Mouse (Mus musculus): ENCODE results near the gene Abi3. TPM values are rescaled to one million over a fixed set of nuclear protein-coding genes. Genes with fewer than 3 reads are reported as not detected.
"Not testable (repeated sequence)": the region's sequence is repeated elsewhere in the genome, so short reads cannot be mapped to it uniquely, and the experiment has no call there.

The Abi3 gene
- 3.9 and 9.8 TPM in 2 replicates for polyA plus RNA-seq (2014; fragmentation: Nextera tagmentation; extraction: Ambion mirVana)

- Histone ChIP-seq H3K36me3 (ENCODE audit: control insufficient read depth, insufficient read depth, low read length) (no peaks in the 10 kb centered on the region), H3K4me3 (ENCODE audit: low read length) (peak within 1 kb of the TSS; percentile 28), H3K9me3 (ENCODE audit: control insufficient read depth, low read length) (no peaks in the 10 kb centered on the region), H3K9ac (ENCODE audit: low read depth, low read length) (peak within 1 kb of the TSS; percentile 19; the same call in 1 of the 2 replicates), H3K27ac (ENCODE audit: low read depth, low read length) (no peak within 1 kb of the TSS; the same call in 1 of the 2 replicates), H3K4me2 (replicated peaks; ENCODE audit: low read depth, low read length) (peak within 1 kb of the TSS; percentile 10; the same call in 1 of the 2 replicates), H3K4me1 (ENCODE audit: control insufficient read depth, insufficient read depth, low read length) (0 out of 2 replicates have a peak, but pooled peaks cover 2% of the 10 kb centered on the region), H3K27me3 (ENCODE audit: control insufficient read depth, insufficient read depth, low read length) (0 out of 2 replicates have a peak, but pooled peaks cover 3% of the 10 kb centered on the region)
- WGBS: 16% methylated on average over 11 of the region's 11 CpGs
- no peak for ATAC-seq (ENCODE audit: low FRiP score, low TSS enrichment)
Measured at GRCm38 (mm10) chr11:95842074-95842681, at the start of gene Abi3. Gene Abi3 (minus strand): TSS chr11:95842476.

GRCm38 (mm10) chr11:95890462-95891051 lies 48.3 kb upstream of the Abi3 start:
- Histone ChIP-seq H3K4me1 (ENCODE audit: control insufficient read depth, insufficient read depth, low read length) (no peaks in the 10 kb centered on the region), H3K27ac (ENCODE audit: low read depth, low read length) (no peak overlapping the region), H3K9ac (ENCODE audit: low read depth, low read length) (no peak overlapping the region), H3K4me2 (replicated peaks; ENCODE audit: low read depth, low read length) (no peak overlapping the region), H3K9me3 (ENCODE audit: control insufficient read depth, low read length) (peaks cover 2% of the 10 kb centered on the region; the same call in 1 of the 2 replicates), H3K27me3 (ENCODE audit: control insufficient read depth, insufficient read depth, low read length) (no peaks in the 10 kb centered on the region), H3K4me3 (ENCODE audit: low read length) (no peak overlapping the region), H3K36me3 (ENCODE audit: control insufficient read depth, insufficient read depth, low read length) (no peaks in the 10 kb centered on the region)
- no peak for ATAC-seq (ENCODE audit: low FRiP score, low TSS enrichment)
- 75% methylated on average over 2 of the region's 2 CpGs for WGBS

- not testable (repeated sequence) for H3K4me1 ChIP-seq (ENCODE audit: control insufficient read depth, insufficient read depth, low read length); H3K36me3 ChIP-seq (ENCODE audit: control insufficient read depth, insufficient read depth, low read length); H3K4me2 ChIP-seq (replicated peaks; ENCODE audit: low read depth, low read length); H3K27ac ChIP-seq (ENCODE audit: low read depth, low read length); H3K9ac ChIP-seq (ENCODE audit: low read depth, low read length); H3K9me3 ChIP-seq (ENCODE audit: control insufficient read depth, low read length); H3K4me3 ChIP-seq (ENCODE audit: low read length); H3K27me3 ChIP-seq (ENCODE audit: control insufficient read depth, insufficient read depth, low read length); ATAC-seq (ENCODE audit: low FRiP score, low TSS enrichment)
- 72% methylated on average over 2 of the region's 2 CpGs for WGBS
Measured at GRCm38 (mm10) chr11:95879861-95880260, 37.6 kb upstream of the Abi3 start.

- no peak for ATAC-seq (ENCODE audit: low FRiP score, low TSS enrichment)
- H3K9me3 ChIP-seq (ENCODE audit: control insufficient read depth, low read length): no peaks in the 10 kb centered on the region
- H3K4me3 ChIP-seq (ENCODE audit: low read length): no peak overlapping the region
- 21% methylated on average over 7 of the region's 7 CpGs for WGBS
- H3K27me3 ChIP-seq (ENCODE audit: control insufficient read depth, insufficient read depth, low read length): no peaks in the 10 kb centered on the region
- no peak overlapping the region for H3K27ac ChIP-seq (ENCODE audit: low read depth, low read length)
- H3K36me3 ChIP-seq (ENCODE audit: control insufficient read depth, insufficient read depth, low read length): no peaks in the 10 kb centered on the region
- H3K9ac ChIP-seq (ENCODE audit: low read depth, low read length): no peak overlapping the region
- no peak overlapping the region for H3K4me2 ChIP-seq (replicated peaks; ENCODE audit: low read depth, low read length)
- no peaks in the 10 kb centered on the region for H3K4me1 ChIP-seq (ENCODE audit: control insufficient read depth, insufficient read depth, low read length)
Measured at GRCm38 (mm10) chr11:95876296-95876695, 34.0 kb upstream of the Abi3 start.

- no peaks in the 10 kb centered on the region for H3K36me3 ChIP-seq (ENCODE audit: control insufficient read depth, insufficient read depth, low read length)
- H3K4me2 ChIP-seq (replicated peaks; ENCODE audit: low read depth, low read length): no peak overlapping the region
- no peak overlapping the region for H3K9ac ChIP-seq (ENCODE audit: low read depth, low read length)
- ATAC-seq (ENCODE audit: low FRiP score, low TSS enrichment): no peak
- no peaks in the 10 kb centered on the region for H3K27me3 ChIP-seq (ENCODE audit: control insufficient read depth, insufficient read depth, low read length)
- H3K4me1 ChIP-seq (ENCODE audit: control insufficient read depth, insufficient read depth, low read length): no peaks in the 10 kb centered on the region
- H3K27ac ChIP-seq (ENCODE audit: low read depth, low read length): no peak overlapping the region
- no peaks in the 10 kb centered on the region for H3K9me3 ChIP-seq (ENCODE audit: control insufficient read depth, low read length)
- 24% methylated on average over 9 of the region's 9 CpGs for WGBS
- no peak overlapping the region for H3K4me3 ChIP-seq (ENCODE audit: low read length)
Measured at GRCm38 (mm10) chr11:95875804-95876203, 33.5 kb upstream of the Abi3 start.

GRCm38 (mm10) chr11:95869918-95870470 lies 27.7 kb upstream of the Abi3 start:
- Histone ChIP-seq H3K4me2 (replicated peaks; ENCODE audit: low read depth, low read length) (no peak overlapping the region), H3K4me1 (ENCODE audit: control insufficient read depth, insufficient read depth, low read length) (no peaks in the 10 kb centered on the region), H3K36me3 (ENCODE audit: control insufficient read depth, insufficient read depth, low read length) (no peaks in the 10 kb centered on the region), H3K4me3 (ENCODE audit: low read length) (no peak overlapping the region), H3K27me3 (ENCODE audit: control insufficient read depth, insufficient read depth, low read length) (no peaks in the 10 kb centered on the region), H3K27ac (ENCODE audit: low read depth, low read length) (no peak overlapping the region), H3K9me3 (ENCODE audit: control insufficient read depth, low read length) (no peaks in the 10 kb centered on the region), H3K9ac (ENCODE audit: low read depth, low read length) (no peak overlapping the region)
- WGBS: 74% methylated on average over 6 of the region's 6 CpGs
- ATAC-seq (ENCODE audit: low FRiP score, low TSS enrichment): no peak

- Histone ChIP-seq H3K27ac (ENCODE audit: low read depth, low read length) (no peak overlapping the region), H3K4me2 (replicated peaks; ENCODE audit: low read depth, low read length) (no peak overlapping the region), H3K4me3 (ENCODE audit: low read length) (no peak overlapping the region), H3K9ac (ENCODE audit: low read depth, low read length) (no peak overlapping the region), H3K9me3 (ENCODE audit: control insufficient read depth, low read length) (no peaks in the 10 kb centered on the region), H3K27me3 (ENCODE audit: control insufficient read depth, insufficient read depth, low read length) (no peaks in the 10 kb centered on the region), H3K36me3 (ENCODE audit: control insufficient read depth, insufficient read depth, low read length) (no peaks in the 10 kb centered on the region), H3K4me1 (ENCODE audit: control insufficient read depth, insufficient read depth, low read length) (no peaks in the 10 kb centered on the region)
- WGBS: 80% methylated on average over 4 of the region's 4 CpGs
- no peak for ATAC-seq (ENCODE audit: low FRiP score, low TSS enrichment)
Measured at GRCm38 (mm10) chr11:95869442-95869841, 27.2 kb upstream of the Abi3 start.

GRCm38 (mm10) chr11:95861397-95861796 lies 19.1 kb upstream of the Abi3 start:
- Histone ChIP-seq H3K9ac (ENCODE audit: low read depth, low read length) (no peak overlapping the region), H3K27ac (ENCODE audit: low read depth, low read length) (no peak overlapping the region), H3K27me3 (ENCODE audit: control insufficient read depth, insufficient read depth, low read length) (no peaks in the 10 kb centered on the region), H3K4me2 (replicated peaks; ENCODE audit: low read depth, low read length) (no peak overlapping the region), H3K9me3 (ENCODE audit: control insufficient read depth, low read length) (no peaks in the 10 kb centered on the region), H3K4me1 (ENCODE audit: control insufficient read depth, insufficient read depth, low read length) (peaks cover 10% of the 10 kb centered on the region; the same call in 1 of the 2 replicates), H3K4me3 (ENCODE audit: low read length) (no peak overlapping the region), H3K36me3 (ENCODE audit: control insufficient read depth, insufficient read depth, low read length) (no peaks in the 10 kb centered on the region)
- 94% methylated on average over 8 of the region's 8 CpGs for WGBS
- ATAC-seq (ENCODE audit: low FRiP score, low TSS enrichment): no peak

GRCm38 (mm10) chr11:95860071-95860490 lies 17.8 kb upstream of the Abi3 start:
- no peaks in the 10 kb centered on the region for H3K27me3 ChIP-seq (ENCODE audit: control insufficient read depth, insufficient read depth, low read length)
- peak overlapping the region; percentile 95; the same call in 1 of the 2 replicates for H3K27ac ChIP-seq (ENCODE audit: low read depth, low read length)
- WGBS: 15% methylated on average over 3 of the region's 3 CpGs
- ATAC-seq (ENCODE audit: low FRiP score, low TSS enrichment): no peak
- peak overlapping the region; percentile 73 for H3K4me3 ChIP-seq (ENCODE audit: low read length)
- H3K4me1 ChIP-seq (ENCODE audit: control insufficient read depth, insufficient read depth, low read length): peaks cover 10% of the 10 kb centered on the region; the same call in 1 of the 2 replicates
- no peaks in the 10 kb centered on the region for H3K36me3 ChIP-seq (ENCODE audit: control insufficient read depth, insufficient read depth, low read length)
- H3K4me2 ChIP-seq (replicated peaks; ENCODE audit: low read depth, low read length): peak overlapping the region; percentile 76
- no peaks in the 10 kb centered on the region for H3K9me3 ChIP-seq (ENCODE audit: control insufficient read depth, low read length)
- H3K9ac ChIP-seq (ENCODE audit: low read depth, low read length): peak overlapping the region; percentile 74; the same call in 1 of the 2 replicates
